Comparison of ENCODE assay signal across 29 mouse cellular contexts in the genomic region with DNA sequence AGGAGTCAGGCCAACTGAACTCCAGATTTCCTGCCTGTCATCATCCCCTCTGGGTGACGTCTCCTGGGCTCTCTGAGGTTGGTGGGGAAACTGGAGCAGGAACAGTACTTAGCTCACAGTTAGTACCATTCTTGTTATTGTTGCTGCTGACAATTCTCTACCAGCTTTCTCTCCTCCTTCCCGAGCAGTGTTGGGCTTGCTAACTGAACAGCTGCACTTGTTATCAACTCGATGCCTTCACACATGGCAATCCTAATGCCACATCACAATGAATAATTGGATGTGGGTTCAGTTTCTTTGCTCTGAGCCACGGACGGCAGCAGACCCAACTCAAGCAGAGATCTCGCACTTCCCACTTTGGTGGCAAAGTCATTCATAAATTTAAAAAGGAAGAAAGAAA.
"Had no signal": no experiment of that assay in that cellular context is flagged by ENCODE, and none has a peak within 500 bp of the region (broad histone marks: within the 10 kb centered on the region; RNA-seq: fewer than 3 reads in every experiment).

No protein-coding gene starts in this region.

- H3K27ac ChIP-seq: heart, adult 2 months; heart, embryonic 13.5 days; heart, embryonic 15.5 days; hindbrain, embryonic 13.5 days; hindbrain, embryonic 15.5 days; hindbrain, postnatal 0 days; kidney, embryonic 15.5 days; kidney, postnatal 0 days; layer of hippocampus, adult 2 months; limb, embryonic 13.5 days; limb, embryonic 15.5 days; liver, embryonic 12.5 days; liver, embryonic 14.5 days had no signal

- H3K27me3 ChIP-seq: heart, embryonic 13.5 days; heart, embryonic 15.5 days; hindbrain, embryonic 13.5 days; hindbrain, embryonic 15.5 days; kidney, embryonic 15.5 days; limb, embryonic 13.5 days; limb, embryonic 15.5 days; liver, embryonic 12.5 days had no signal

- H3K4me2 ChIP-seq: heart, embryonic 11.5 days; heart, embryonic 13.5 days; heart, embryonic 15.5 days; hindbrain, embryonic 13.5 days; hindbrain, embryonic 15.5 days; kidney, embryonic 15.5 days; limb, embryonic 13.5 days; limb, embryonic 15.5 days; liver, embryonic 12.5 days had no signal

- H3K36me3 ChIP-seq: heart, embryonic 13.5 days; heart, embryonic 15.5 days; hindbrain, embryonic 13.5 days; hindbrain, embryonic 15.5 days; kidney, embryonic 15.5 days; limb, embryonic 13.5 days; limb, embryonic 15.5 days; liver, embryonic 12.5 days had no signal

- DNase-seq: gastrocnemius, postnatal 14 days; gastrocnemius, postnatal 36 days; heart, adult 11 months; heart, adult 2 months; heart, postnatal 14 days; heart, postnatal 36 days; kidney, adult 11 months; kidney, adult 2 months; kidney, adult 9 months; kidney, postnatal 14 days; kidney, postnatal 36 days; layer of hippocampus, adult 9-11 months; layer of hippocampus, postnatal 36 days; left cerebral cortex, postnatal 4 days; lung, adult 18-20 months had no signal

- H3K9ac ChIP-seq: heart, embryonic 13.5 days; heart, embryonic 15.5 days; hindbrain, embryonic 13.5 days; hindbrain, embryonic 15.5 days; kidney, embryonic 15.5 days; limb, embryonic 13.5 days; limb, embryonic 15.5 days; liver, embryonic 12.5 days; liver, embryonic 14.5 days had no signal

- H3K9me3 ChIP-seq: heart, embryonic 13.5 days; heart, embryonic 15.5 days; hindbrain, embryonic 15.5 days; kidney, embryonic 15.5 days; limb, embryonic 13.5 days; limb, embryonic 15.5 days; liver, embryonic 12.5 days had no signal

- H3K4me3 ChIP-seq: heart, adult 2 months; heart, embryonic 13.5 days; heart, embryonic 15.5 days; hindbrain, embryonic 13.5 days; hindbrain, embryonic 15.5 days; kidney, embryonic 15.5 days; layer of hippocampus, adult 2 months; limb, embryonic 13.5 days; limb, embryonic 15.5 days; liver, embryonic 12.5 days had no signal

- ATAC-seq: hindbrain, postnatal 0 days; intestine, embryonic 16.5 days; liver, embryonic 12.5 days had no signal

- H3K4me1 ChIP-seq: hindbrain, embryonic 13.5 days; hindbrain, embryonic 15.5 days; kidney, embryonic 15.5 days; limb, embryonic 13.5 days; limb, embryonic 15.5 days; liver, embryonic 12.5 days had no signal
